Mouse (Mus musculus) CH12.LX (cell line): Measurements from ENCODE around the gene Efcab5.

Source experiments
- CTCF ChIP-seq, 2 experiments: IDR thresholded peaks in 1 of 2; conservative IDR thresholded peaks in 1 of 2; 2 replicates each; pipeline ENCODE4 v1.5.1; 2011 to 2012; ENCODE audit warnings: low read depth in 2 of 2, low read length in 2 of 2, improper control_type of control experiment in 1 of 2, inconsistent platforms in 1 of 2, mild to moderate bottlenecking in 1 of 2, moderate library complexity in 1 of 2
- ETS1 ChIP-seq: conservative IDR thresholded peaks from 2 replicates; pipeline ENCODE4 v1.6.1; 2012; ENCODE audit warnings: low read depth, mild to moderate bottlenecking, inconsistent platforms, low read length, improper control_type of control experiment, moderate library complexity
- IRF4 ChIP-seq: IDR thresholded peaks from 2 replicates; pipeline ENCODE4 v1.6.1; 2014; ENCODE audit warnings: low read depth, mild to moderate bottlenecking, inconsistent platforms, low read length, improper control_type of control experiment
- MAX ChIP-seq: IDR thresholded peaks from 2 replicates; pipeline ENCODE4 v1.6.1; 2011; ENCODE audit warnings: low read length, improper control_type of control experiment
- NRF1 ChIP-seq: IDR thresholded peaks from 2 replicates; pipeline ENCODE4 v1.6.1; 2014; ENCODE audit warnings: low read depth, mild to moderate bottlenecking, inconsistent platforms, low read length, improper control_type of control experiment, moderate library complexity
- POLR2A ChIP-seq: IDR thresholded peaks from 2 replicates; pipeline ENCODE4 v1.6.1; 2011; ENCODE audit warnings: low read depth, mild to moderate bottlenecking, improper control_type of control experiment, low read length
- POLR2AphosphoS2 ChIP-seq: IDR thresholded peaks from 2 replicates; pipeline ENCODE4 v1.6.1; 2011; ENCODE audit warnings: low read depth, low read length, improper control_type of control experiment
- RAD21 ChIP-seq: IDR thresholded peaks from 2 replicates; pipeline ENCODE4 v1.6.1; 2011; ENCODE audit warnings: low read depth, mild to moderate bottlenecking, low read length, improper control_type of control experiment, moderate library complexity
- ZKSCAN1 ChIP-seq: IDR thresholded peaks from 2 replicates; pipeline ENCODE4 v1.6.1; 2012; ENCODE audit warnings: low read depth, inconsistent platforms, low read length, improper control_type of control experiment, borderline replicate concordance
- ZMIZ1 ChIP-seq: IDR thresholded peaks from 2 replicates; pipeline ENCODE4 v1.6.1; 2012; ENCODE audit warnings: low read depth, mild to moderate bottlenecking, inconsistent platforms, low read length, improper control_type of control experiment

DNA sequence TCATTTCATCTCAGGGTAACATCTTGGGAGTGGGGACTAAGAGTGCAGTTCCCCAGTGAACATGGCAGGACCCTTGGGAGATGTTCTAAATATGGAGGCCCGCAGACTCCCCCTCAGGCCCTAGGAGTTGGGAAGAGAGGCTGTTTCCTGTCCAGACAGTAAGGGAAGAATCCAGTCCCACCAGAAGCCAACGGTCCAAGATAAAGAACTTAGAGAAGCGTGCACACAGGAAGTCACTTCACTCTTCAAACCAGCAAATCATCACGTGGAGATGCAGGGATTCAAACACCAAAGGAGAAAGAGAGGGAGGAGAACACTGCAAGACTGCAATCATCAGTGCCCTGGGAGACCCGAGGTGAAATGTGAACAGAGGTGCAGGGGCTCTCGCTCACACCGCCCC lies 91.8 kb downstream of the Efcab5 start:
- no peak for TF ChIP-seq IRF4
- no peak for TF ChIP-seq POLR2AphosphoS2
- TF ChIP-seq ETS1: no peak
- no peak for TF ChIP-seq CTCF (conservative IDR thresholded peaks at IDR 0.05 in 1 of 2, IDR thresholded peaks at IDR 0.05 in 1 of 2; ENCODE audit: low read depth in 2 of 2, low read length in 2 of 2)
- no peak for TF ChIP-seq ZKSCAN1
- TF ChIP-seq RAD21: no peak
- TF ChIP-seq POLR2A: no peak
- no peak for TF ChIP-seq ZMIZ1
- no peak for TF ChIP-seq MAX
- no peak for TF ChIP-seq NRF1
